Mouse (Mus musculus) adipocyte (in vitro differentiated cells): Measurements from ENCODE around the gene Dlx3.

Experiments
- DNase-seq: peaks from one replicate; pipeline ENCODE4 v3.0.0-alpha.2; 2016; ENCODE audit warnings: low spot score

Gene Dlx3

DNA sequence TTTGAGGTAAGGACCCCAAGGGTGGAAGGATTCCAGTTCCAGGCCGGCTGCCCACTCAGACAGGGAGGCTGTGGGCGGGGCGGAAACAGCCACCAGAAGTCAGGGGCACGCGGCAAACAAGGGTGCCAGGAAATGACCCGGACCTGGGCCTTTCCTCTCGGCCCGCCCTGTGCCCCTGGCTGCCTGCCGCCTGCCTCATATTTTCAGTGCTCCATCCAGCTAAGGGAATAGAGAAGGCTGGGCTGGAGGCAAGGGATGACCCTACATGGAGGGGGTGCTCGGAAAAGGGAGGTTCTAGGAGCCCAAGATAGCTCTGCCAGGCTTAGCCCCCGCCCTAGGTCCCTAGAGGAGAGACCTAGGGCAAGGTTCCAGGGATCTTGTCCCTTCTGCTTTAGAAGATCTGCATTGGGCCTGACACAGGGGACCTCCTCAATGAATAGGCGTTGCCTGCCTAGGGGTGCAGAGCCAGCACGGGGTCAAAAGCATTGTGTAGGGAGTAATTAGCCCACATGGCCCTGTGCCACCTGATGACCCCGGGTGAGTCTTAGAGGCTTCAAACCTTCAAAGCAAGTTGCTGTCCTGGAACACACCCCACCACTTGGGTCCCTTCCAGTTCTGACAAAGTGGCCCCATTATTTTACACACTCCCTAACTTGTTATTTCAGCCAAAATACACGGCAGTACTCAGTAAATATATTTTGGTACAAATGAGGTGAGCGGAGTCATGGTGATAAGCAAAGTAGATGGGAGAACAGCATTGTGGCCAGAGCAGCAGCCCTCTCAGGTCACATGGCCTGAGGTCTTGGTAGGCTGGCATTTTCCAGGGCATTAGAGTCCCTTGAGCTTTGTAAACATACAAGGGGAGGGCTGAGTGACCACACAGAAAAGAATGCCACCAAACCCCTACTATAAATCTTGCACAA is 30.8 kb upstream of the Dlx3 start:
- no peak for DNase-seq

DNA sequence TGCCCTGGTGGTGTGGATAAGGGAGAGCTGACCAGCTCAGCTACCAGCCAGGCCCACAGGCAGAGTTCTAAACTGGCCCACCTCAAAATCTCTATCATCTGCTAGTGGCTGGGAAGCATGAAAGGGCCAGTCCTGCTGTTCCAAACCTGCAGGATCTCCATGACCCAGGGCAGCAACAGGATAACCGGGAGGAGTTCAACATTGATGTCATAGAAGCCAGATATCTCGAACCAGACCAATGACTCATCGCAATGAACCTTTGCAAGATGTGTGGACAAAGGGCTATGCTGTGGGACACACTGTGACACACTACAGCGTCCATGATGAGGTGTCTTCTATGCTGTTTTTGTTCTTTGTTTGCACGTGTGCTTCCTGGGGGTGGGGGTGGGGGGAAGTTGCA is 26.8 kb upstream of the Dlx3 start:
- peak; percentile 21 for DNase-seq

DNA sequence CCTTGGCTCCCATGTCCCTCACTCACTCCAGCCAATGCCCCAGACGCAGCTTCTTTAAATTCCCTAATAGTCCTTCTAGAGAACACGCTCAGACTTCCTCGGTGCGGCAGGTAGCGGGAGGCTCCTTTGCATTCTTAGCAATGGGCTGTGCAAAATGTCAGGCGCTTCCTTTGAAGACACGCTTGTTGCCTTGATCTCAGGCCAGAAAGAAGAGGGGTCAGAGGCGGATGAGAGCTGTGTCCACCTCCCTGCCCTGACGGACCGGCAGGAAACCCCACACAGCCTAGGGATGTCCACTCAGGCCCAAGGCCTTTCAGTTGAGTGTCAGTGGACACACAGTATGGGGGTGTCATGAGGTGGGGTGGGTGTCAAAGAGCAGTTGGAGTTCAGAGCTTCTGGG is 24.3 kb upstream of the Dlx3 start:
- DNase-seq = no peak

DNA sequence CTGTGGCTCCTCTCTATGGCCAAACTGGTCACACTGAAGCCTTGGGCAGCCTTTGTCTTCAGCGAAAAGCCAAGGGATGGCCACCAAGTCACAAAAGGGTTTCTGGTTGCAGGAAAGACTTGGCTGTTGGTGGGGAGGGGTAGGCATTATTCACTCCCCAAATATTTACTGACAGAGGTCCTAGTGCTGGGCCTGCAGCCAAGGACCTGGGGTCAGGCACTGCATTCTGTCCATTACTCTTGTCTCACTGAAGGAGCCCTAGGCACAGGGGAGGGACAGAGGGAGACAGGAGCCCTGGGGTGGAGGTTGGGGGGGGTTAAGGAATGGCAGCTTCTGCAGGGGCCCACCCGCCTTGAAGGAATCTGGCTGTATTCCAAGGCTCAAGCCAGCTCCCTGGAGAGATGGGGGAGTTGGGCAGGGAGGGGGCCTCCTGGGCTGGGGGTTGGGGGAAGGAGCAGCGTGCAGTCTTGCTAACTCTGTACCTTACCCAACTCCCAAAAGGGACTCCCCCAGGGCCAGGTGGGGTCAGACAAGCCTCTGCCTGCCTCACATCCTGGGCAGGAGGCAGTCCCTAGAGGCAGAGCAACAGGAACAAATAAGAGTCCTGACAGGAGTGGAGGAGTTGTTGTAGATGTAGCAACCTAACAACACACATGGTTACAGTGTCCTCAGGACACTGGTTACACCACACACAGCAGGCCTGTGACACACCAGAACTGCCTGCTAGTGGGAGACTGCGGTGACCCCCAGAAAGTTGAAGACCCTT is 23.1 kb upstream of the Dlx3 start:
- peak; percentile 23 for DNase-seq

DNA sequence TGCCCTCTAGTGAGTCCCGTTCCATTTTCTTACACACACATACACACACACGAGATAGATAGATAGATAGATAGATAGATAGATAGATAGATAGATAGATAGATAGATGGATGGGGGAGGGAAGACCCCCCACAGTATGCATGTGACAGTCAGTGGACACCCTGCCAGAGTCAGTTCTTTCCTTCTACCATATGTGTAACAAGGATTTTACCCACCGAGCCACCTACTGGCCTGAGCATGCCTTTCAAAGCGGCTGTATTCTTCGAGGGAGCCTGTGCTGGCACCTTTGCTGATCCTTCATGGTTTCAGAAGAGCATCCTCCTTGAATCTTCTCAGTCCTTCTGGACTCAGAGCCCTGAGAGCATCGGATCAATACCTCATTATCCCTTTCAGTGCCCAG is 22.0 kb upstream of the Dlx3 start:
- DNase-seq = no peak

DNA sequence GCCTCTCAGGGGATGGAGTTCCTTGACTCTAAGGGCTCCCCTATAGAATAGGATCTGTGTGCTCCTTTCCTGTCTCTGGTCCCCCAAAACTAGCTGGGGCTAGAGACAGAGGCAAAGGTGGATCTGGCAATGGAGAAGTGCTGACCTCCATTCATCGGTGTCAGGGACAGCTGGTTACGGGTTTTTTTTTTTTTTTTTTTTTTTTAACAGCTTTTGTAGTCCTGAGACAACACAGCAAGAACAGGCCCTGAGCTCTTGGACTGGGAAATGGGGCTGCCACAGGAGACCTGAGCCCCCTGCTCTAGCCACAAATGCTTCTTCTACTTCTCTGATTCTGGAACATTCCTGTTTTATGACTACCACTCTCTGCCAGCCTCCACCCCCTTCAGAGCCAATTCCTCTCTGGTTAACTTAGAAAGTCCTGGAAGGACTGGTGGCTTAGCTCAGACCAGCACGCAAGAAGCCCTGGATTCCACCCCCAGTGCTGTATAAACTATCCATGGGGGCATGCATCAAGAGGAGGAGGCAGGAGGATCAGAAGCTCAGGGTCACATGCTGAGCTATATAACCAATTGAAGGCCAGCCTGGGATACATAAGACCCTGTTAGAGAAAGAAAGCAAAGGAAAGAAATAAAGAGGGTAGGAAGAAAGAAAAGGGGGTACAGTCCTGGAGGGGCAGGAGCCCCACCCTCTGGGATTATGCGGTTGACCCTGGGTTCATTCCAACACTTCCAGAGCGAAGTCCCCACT is 21.4 kb upstream of the Dlx3 start:
- no peak for DNase-seq

DNA sequence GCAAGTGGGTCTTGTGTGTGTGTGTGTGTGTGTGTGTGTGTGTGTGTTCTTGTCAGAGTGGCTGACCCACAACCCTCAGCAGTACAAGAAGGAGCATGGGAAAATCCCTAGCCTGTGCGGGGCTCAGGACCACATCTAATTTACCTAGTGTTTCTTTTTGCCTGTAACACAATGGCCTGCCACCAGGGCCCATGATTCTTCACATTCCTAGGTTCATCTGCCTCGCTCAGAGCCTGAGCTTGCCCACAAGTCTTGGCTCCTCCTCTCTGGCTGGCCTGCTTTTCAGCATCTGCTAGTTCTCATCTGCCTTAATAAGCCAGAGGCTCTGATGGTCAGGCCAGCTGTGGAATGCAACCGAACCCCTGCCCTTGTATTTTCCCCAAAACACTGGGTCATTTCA is 19.5 kb upstream of the Dlx3 start:
- no peak for DNase-seq

DNA sequence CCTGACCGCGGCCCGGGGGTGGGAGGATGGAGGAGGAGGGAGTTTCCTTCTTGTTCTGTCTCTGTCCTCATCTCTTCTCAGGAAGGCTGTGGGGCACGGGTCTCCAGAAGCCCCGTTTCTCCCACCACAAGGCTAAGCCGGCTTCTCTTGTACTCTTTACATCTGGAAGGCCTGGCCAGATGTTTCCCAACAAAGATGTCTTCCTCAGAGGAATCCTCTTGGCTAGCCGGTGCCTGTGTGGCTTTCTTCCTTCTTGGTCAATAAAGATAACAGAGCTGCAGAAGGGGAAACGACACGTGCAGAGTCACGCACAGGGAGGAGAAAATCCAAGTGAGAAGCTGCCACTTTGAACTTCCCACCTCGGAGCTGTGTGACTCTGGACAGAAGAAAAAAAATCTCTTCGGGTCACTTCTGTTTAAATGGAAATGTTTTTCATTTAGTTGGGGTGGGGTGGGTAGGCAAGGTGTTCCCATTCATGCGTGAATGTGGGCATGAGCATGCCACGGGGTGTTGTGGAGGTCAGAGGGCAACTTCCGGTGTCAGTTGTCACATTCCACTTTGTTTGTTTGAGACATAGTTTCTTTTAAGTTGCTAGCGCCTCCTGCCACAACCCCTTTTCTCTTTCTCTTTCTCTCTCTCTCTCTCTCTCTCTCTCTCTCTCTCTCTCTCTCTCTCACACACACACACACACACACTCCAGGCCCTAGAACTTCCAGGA is 18.7 kb upstream of the Dlx3 start:
- no peak for DNase-seq

DNA sequence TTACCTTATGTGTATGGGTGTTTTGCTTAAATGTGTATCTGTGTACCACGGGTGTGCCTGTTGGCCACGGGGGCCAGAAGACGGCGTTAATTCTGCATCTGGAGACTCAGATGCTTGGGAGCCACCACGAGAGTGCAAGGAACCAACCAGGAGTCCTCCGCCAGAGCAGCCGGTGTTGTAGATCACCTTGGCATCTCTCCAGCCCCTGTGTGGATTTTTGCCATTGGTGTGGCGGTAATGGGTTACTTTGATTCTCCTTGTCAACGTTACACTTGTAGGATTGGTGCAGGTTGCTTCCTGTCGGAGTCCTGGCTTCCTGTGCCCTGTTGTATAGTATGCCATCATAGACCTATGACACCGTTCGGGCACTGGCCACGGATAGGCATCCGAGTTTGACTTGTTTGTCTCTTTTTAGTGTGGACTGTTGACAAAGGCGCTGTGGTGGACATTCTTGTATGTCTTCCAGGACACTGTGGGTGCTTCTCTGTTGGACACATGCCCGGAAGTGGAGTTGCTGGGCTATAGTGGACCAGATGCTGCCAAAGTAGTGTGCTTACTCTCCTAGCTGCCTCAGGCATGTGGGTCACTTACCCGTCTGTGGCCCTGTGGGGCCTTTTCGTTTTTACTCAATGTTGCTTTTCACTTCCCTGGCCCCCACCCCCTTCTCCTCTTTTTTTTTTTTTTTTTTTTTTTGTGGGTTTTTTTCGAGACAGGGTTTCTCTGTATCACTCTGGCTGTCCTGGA is 17.6 kb upstream of the Dlx3 start:
- DNase-seq = peak; percentile 88

DNA sequence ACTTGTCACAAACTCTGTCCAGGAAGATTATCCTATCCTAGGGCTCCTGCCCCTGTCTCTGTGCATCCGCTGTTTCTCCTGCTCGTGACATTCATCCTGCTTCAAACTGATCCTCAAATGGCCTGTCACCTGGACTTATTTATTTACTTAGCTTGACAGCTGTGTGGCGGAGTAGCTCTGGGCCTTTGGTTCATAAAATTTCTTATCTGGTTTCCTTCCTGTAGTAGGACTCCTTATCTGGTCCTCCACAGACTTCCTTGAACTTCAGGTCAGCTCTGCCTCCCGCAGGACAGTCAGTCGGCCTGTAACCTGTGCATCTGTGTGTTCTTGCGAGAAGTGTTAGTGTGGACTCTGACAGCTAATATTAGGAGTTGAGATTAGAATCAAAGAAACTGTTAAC is 15.7 kb upstream of the Dlx3 start:
- DNase-seq = no peak

DNA sequence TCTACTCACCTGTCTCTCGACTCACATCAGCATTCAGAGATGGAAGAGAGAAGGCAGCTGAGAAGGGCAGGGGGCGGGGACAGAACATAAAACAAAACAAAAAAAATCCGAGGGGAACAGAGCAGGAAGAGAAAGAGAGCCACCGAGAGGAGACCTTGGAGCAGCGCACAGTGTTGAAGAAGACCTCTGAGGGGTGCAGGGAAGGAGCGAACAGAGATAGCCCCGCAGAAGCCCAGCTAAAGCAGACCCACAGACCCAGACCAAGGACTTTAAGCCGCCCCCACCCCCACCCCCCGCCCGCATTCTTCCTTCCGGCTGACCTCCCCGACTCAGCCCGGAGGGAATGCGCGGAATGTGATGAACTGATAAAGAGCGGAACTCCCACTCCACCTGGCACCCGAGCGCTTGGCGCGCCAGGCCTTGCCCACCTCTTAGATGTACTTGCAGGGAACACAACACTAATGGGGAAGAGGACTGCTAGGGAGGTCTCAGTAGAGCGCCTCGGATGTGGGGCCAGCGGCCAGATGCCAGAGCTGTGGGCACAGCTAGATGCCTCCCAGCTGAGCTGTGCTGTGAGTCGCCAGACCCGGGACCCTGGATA is 14.5 kb upstream of the Dlx3 start:
- no peak for DNase-seq

DNA sequence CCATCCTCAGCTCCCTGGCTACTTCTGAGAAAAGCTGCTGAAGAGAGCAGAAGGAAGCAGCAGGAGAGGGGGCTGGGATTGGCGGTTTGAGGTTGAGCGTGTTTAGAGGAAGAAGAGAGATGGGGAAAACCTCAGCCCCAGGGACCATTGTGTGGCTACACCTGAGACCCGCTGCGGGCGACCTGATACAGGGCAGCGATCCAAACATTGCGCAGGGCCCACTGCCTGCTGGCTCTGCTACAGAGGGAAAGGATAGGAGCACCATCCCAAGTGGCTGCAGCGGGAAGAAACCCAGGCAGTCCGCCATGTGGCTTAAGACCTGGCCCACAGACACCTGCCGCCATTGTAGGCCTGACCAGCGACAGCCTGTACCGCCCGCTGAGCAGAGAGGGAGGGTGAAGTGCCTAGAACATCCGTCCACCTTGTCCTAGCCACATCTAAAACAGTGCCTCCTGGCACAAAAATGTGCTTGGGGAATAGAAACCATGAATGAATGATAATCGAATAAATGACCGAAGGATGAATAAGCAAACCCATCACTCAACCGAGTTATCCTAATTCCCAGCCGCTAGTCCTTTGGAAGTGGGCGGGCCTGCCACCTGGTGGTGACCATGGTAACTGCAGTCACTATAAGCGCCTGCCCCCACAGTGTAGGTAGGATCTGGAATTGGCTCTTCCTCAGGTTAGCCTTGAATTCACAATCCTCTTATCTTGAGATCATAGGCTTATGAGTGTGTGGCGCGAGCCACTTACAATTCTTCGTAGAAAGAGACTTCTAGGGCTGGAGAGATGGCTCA is 13.3 kb upstream of the Dlx3 start:
- peak; percentile 78 for DNase-seq

DNA sequence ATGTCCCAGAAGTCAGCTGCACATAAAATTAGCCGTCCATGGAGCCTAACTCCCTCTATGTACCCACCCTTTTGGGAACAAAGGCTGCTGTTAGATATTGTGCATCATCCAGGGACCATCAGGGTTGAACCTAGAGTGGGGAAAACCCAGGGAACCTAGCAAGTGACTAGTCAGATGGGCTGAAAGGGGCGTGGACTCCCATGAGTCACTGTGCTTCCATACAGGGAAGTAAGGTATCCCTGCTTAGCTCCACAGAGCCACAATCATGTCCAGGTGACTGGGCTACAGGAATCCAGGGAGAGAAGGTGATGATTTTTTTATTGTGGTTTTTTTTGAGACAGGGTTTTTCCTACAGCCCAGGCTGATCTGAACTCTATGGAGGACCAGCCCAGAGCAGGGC is 10.9 kb upstream of the Dlx3 start:
- DNase-seq = no peak

DNA sequence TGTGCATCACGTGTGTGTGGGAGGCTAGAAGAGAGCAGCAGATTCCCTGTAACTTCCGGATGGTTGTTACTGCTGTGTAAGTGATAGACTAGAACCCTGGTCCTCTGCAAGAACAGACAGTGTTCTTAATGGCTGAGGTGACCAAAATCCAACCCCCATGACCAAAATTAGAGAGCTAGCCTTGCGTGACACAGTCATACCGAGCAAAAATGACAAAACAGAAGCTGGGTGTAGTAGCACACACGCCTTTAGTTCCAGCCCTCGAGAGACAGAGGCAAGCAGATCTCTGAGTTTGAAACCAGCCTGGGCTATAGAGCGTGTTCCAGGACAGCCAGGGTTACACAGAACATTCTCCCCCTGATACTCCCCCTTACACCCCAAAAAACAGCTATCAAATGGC is 9.8 kb upstream of the Dlx3 start:
- no peak for DNase-seq

DNA sequence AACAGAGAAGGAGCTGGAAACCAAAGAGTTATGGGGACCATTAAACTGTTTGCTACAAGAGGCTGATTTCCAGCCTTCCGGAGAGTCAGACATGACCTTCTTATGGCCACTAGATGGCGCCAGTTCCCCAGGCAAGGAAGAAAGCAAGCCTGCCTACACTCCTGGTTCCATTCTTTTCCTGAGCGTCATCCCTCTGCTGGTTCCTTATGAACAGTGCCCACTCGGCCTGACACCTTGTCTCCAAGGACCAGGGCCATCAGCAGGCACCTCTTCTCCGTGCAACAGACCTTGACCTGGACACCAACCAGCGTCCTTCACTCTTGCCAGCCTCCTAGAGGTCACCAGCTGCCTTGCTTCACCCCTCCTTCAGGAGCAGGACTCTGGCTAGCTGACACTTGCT is 2.9 kb upstream of the Dlx3 start:
- DNase-seq = peak; percentile 87

DNA sequence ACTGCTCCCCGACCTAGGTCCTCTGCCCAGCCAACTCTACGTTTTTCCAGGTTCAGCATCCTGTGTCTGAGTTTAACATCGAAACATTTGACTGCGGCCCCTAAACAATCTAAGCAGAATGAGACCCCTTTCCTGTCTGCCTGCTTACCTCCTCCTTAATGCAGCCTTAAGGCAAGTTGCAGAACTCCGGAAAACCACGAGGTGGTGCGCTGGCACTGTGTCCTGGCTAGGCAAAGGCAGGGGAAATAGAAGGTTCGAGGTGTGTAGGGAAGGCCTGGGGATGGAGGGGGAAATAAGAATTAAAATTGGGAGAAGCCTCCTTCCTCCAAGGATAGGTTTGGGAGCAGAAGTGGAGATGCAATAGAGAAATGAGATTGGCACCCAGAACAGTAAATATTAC is 1.4 kb upstream of the Dlx3 start:
- peak; percentile 80 for DNase-seq

DNA sequence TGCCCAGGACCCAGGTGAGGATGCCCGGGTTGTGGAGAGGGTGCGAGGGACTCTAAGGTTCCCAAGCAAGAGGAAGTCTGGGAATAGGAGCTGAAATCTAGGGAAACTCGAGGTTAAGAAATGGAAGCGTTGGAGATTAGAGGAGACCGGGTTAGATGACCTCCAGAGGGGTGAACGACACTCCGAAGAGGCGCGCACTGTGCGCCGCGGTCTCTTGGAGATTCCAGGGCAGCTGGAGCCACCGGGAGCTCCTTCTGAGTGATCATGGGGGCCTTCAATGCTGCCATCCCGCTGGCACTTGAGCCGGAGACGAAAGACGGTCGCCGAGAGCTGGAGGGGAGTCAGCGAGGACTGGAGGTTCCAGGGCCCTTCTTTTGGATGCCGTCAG is 708 bp downstream of the Dlx3 start:
- DNase-seq = no peak

DNA sequence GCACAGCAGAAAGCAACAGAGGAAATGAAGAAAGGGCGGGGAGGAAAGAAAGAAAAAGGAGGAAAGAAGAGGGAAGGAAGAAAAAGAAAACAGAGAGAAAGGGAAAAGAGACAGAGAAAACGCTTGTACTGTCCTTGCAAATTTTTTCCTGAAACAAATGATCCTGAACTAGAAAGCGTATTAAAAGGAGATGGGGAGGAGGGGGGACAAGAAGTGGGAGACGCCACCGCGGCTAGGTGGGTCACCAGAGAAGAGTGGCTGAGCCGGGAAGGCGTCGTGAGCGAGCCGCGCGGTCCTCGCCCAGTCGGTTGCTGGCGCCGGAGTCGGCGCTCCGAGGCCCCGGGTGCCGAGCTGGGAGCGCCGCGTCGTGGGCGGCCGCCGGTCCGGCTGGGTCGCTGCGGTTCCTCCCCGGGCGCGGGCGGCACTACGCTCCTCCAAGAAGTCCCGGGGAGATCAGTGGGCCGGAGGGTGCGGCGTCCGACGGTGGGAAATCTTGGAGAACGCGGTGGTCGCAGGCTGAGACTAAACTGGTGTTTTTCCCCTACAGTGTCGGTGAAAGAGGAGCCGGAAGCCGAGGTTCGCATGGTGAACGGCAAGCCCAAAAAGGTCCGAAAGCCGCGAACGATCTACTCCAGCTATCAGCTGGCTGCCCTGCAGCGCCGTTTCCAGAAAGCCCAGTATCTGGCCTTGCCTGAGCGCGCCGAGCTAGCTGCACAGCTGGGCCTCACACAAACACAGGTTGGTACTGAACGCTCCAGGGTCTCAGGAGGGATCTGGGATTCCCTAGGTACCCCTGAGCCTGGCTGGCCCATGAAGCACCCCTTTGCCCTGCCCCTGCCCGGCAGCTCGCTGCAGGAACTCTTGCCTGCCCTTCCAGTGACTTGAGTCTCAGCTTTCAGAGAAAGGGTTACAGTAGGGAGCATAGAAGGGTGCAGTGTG is 1.5 kb downstream of the Dlx3 start:
- no peak for DNase-seq

DNA sequence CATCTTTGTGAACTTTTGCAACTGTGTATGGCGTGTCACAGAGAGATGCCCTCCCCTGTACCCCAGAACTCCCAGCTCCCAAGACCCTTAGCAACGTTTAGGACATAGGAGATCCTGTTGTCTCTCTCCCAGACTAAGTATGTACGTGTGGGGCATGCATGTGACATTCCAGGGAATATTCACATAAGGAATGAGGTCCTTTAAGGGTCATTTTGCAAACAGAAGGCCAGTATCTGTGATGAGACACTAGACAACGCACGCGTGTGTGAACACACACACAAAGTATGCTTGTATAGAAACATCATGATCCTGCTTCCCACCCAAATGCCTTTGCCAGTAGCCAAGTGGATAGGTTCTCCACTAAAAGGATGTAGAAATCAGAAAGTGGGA is 2.2 kb downstream of the Dlx3 start:
- DNase-seq = no peak
